Mouse (Mus musculus): ENCODE results near the gene Dock4.

Gene Dock4

GRCm38 (mm10) chr12:40691444-40691843, 245.7 kb downstream of the Dock4 start:
- in situ Hi-C loops (cut with MboI; ENCODE audit: low pct_unique_long_range_greater_than_20kb in 1 of 2, low sequenced_read_pairs in 2 of 2, unreplicated experiment in 1 of 2), result loop anchor here in 1 of 2 experiments (25.0 kb wide), 1 partner anchor 604 kb away; no protein-coding TSS in a partner anchor

DNA sequence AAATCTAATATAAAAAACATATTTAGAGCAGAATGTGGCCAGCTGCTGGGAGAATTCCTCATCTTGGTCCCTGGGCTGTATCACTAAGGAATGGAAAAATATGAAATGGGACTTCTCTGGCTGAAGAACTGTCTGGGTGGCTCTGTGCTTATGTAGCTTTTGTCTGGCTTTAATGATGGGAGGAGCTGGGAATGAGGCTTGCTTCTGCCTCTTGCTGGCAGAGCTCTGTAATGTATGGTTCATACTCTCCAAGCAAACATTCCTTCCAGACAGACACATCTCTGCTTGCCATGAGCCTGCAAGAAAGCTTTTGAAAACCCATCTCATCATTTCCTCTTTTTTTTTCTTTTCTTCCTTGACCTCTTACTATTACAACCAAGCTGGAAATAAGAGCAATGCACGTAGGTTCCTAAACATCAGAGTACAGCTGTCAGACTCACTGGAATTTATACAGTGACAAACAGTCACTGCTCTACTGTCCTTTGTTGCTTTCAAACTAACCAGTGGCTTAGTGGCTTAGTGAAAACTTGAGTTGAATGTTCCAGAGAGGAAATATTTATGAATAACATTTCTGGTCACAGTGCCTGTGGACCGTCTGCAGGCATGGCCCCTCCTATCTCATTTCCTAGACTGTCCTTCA, 248.4 kb downstream of the Dock4 start:
- in situ Hi-C loops (cut with MboI; ENCODE audit: low pct_unique_long_range_greater_than_20kb in 1 of 2, low sequenced_read_pairs in 2 of 2, unreplicated experiment in 1 of 2), result loop anchor here in 1 of 2 experiments (25.0 kb wide), 1 partner anchor 607 kb away; no protein-coding TSS in a partner anchor

DNA sequence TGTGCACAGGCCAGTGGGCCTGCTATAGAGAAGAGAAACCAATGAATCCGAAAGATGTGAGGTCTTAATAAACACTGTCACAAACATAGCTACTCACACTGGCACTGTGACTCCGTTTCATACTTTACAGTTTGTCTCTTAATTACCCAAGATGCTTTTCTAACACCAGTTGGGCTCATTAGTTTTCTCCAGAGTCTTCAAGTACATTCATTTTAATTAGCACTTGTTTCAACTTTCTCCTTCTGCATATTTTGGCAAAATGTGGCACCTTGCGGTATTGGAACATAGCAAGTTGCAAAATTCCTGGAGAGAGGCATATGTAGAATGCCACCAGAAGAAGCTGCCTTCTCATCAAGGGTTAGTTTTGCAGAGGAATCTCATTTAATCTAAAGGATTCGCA, 252.6 kb downstream of the Dock4 start:
- in situ Hi-C loops (cut with MboI; ENCODE audit: low pct_unique_long_range_greater_than_20kb in 1 of 2, low sequenced_read_pairs in 2 of 2, unreplicated experiment in 1 of 2), result loop anchor here in 1 of 2 experiments (25.0 kb wide), 1 partner anchor 611 kb away; no protein-coding TSS in a partner anchor

DNA sequence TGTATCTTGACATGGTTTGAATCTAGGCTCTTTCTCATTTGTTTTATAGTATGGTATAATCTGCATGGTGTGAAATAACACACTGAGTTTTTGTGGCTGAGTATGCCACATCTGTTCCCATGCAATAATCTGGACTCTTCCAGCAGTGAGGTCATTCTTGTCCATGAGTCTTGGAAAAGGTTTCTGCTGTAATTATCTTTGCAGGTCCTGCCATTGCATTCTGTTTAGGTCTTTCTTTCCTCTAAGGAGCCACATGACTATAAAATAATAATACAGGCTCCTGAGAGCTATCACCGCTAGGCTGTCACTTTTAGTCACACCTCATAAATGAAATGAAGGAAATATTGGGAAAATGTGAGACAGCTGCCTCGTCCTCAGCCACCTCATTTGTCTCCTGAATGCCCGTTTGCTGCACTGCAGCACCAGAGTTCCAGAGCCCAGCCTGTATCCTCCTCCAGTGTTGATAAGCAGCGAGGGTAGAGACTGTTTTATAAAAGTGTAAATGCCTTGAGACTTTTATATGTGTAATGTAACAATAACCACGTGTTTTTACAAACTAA, 256.6 kb downstream of the Dock4 start:
- in situ Hi-C loops (cut with MboI; ENCODE audit: low pct_unique_long_range_greater_than_20kb in 1 of 2, low sequenced_read_pairs in 2 of 2, unreplicated experiment in 1 of 2), result no loop called here

GRCm38 (mm10) chr12:40704296-40704695, 258.5 kb downstream of the Dock4 start:
- in situ Hi-C loops (cut with MboI; ENCODE audit: low pct_unique_long_range_greater_than_20kb in 1 of 2, low sequenced_read_pairs in 2 of 2, unreplicated experiment in 1 of 2), result no loop called here

- in situ Hi-C loops (cut with MboI; ENCODE audit: low pct_unique_long_range_greater_than_20kb in 1 of 2, low sequenced_read_pairs in 2 of 2, unreplicated experiment in 1 of 2), result no loop called here
Measured at GRCm38 (mm10) chr12:40707108-40707507, 261.4 kb downstream of the Dock4 start.

GRCm38 (mm10) chr12:40709094-40709493, 263.3 kb downstream of the Dock4 start:
- in situ Hi-C loops (cut with MboI; ENCODE audit: low pct_unique_long_range_greater_than_20kb in 1 of 2, low sequenced_read_pairs in 2 of 2, unreplicated experiment in 1 of 2), result no loop called here

DNA sequence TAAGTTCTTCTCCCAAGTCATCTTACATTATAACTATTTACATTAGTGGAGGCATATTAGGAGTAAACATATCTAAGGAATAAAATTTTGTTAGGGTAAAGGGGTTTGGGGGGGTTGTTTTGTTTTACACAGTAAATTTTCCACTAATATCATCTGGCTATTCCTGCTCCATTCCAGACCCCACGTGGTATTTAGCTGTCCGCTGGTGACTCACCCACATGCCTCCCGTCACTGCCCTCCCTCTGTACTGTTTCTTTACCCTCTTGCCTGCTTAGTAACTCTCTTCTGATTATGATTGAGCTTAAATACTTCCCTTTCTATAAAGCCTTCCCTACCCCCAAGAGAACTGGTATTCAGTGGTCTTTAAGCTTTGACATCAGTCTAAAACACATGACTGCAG, 266.5 kb downstream of the Dock4 start:
- in situ Hi-C loops (cut with MboI; ENCODE audit: low pct_unique_long_range_greater_than_20kb in 1 of 2, low sequenced_read_pairs in 2 of 2, unreplicated experiment in 1 of 2), result no loop called here

GRCm38 (mm10) chr12:40714288-40714687, 268.5 kb downstream of the Dock4 start:
- in situ Hi-C loops (cut with MboI; ENCODE audit: low pct_unique_long_range_greater_than_20kb in 1 of 2, low sequenced_read_pairs in 2 of 2, unreplicated experiment in 1 of 2), result no loop called here

- in situ Hi-C loops (cut with MboI; ENCODE audit: low pct_unique_long_range_greater_than_20kb in 1 of 2, low sequenced_read_pairs in 2 of 2, unreplicated experiment in 1 of 2), result no loop called here
Measured at GRCm38 (mm10) chr12:40715174-40715573, 269.4 kb downstream of the Dock4 start.

DNA sequence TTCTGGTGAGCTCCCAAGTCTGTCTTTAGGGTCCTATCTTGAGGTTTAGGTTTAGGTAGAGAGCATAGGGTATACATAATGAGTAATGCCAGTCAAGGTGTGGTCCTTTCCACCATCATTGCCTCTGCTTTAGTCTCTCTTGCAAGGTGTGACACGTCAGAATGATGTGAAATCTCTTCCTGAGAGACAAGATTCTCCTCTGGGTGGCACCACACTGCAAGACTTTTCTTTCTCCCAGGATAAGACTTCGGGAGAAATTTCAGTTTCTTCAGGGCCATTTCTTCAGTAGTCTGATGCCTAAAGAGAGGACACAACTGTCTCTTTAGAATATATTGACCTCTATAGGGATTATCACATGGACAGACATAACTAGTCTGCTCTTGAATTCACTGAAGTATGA, 282.6 kb downstream of the Dock4 start:
- in situ Hi-C loops (cut with MboI; ENCODE audit: low pct_unique_long_range_greater_than_20kb in 1 of 2, low sequenced_read_pairs in 2 of 2, unreplicated experiment in 1 of 2), result no loop called here

DNA sequence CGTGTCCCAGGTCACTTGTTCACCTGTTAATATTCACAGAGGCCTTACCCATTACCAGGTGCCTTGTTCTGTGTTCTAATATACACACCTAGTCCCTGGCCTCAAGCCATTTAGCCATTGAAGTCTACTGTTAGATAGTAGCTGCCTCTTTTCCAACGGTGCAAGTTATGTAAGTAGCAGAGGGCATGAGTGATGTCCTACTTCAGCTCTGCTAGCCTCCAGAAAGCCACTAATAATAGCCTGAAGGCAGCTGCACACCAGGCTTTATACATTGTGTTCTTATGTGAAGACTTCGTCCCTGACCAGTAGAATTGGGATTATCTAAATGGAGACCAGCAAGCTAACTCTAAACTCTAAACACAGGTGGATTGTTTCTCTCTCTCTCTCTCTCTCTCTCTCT, 285.0 kb downstream of the Dock4 start:
- in situ Hi-C loops (cut with MboI; ENCODE audit: low pct_unique_long_range_greater_than_20kb in 1 of 2, low sequenced_read_pairs in 2 of 2, unreplicated experiment in 1 of 2), result no loop called here

GRCm38 (mm10) chr12:40745501-40745900, 299.7 kb downstream of the Dock4 start:
- in situ Hi-C loops (cut with MboI; ENCODE audit: low pct_unique_long_range_greater_than_20kb in 1 of 2, low sequenced_read_pairs in 2 of 2, unreplicated experiment in 1 of 2), result no loop called here

DNA sequence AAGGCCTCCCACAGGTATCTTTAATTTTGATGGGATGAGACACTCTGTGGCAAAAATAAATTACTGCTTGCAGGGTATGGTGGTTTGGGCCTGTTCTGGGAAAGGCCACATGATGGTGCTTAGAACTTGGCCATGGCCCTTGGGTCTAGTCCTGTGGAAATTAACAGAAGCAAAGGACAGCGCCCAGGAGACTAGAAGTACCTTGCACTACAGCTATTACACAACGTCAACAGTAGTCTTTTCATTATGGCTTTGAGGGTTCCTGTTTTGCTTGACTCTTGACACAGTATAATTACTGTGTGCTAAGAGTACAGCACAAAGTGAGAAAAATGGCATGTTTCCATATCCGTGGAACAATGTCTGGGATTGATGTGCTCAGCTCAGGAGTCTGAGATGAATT, 300.3 kb downstream of the Dock4 start:
- in situ Hi-C loops (cut with MboI; ENCODE audit: low pct_unique_long_range_greater_than_20kb in 1 of 2, low sequenced_read_pairs in 2 of 2, unreplicated experiment in 1 of 2), result no loop called here

GRCm38 (mm10) chr12:40759281-40759680, 313.5 kb downstream of the Dock4 start:
- in situ Hi-C loops (cut with MboI; ENCODE audit: low pct_unique_long_range_greater_than_20kb in 1 of 2, low sequenced_read_pairs in 2 of 2, unreplicated experiment in 1 of 2), result no loop called here

DNA sequence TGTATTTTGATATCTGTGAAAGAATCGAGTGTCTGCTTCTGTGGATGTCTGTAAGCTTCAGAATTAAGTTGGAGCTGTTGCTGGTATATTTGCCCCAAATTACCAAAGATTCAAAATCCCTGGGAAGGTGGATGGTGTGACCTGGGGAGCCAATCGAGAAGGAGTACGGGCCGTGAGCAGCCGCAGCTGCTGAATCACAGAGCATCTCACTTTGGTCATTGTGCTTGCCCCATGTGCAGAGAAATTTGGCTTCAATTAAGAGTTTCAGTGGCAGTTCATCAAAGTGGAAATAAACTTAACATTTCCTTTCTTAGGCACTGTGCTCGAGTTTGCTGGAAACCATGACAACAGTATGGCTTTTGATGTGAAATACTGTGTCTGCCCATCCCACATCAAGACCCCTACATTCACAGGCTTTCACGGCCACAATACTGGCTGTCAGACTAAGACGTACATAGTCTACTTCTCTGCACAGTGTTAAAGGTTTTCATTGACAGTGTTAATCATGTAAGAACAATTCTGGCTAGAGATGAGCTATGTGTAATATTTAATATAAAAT, 321.6 kb downstream of the Dock4 start:
- in situ Hi-C loops (cut with MboI; ENCODE audit: low pct_unique_long_range_greater_than_20kb in 1 of 2, low sequenced_read_pairs in 2 of 2, unreplicated experiment in 1 of 2), result no loop called here

GRCm38 (mm10) chr12:40773091-40773490, 327.3 kb downstream of the Dock4 start:
- in situ Hi-C loops (cut with MboI; ENCODE audit: low pct_unique_long_range_greater_than_20kb in 1 of 2, low sequenced_read_pairs in 2 of 2, unreplicated experiment in 1 of 2), result no loop called here

GRCm38 (mm10) chr12:40781554-40781953, 335.8 kb downstream of the Dock4 start:
- in situ Hi-C loops (cut with MboI; ENCODE audit: low pct_unique_long_range_greater_than_20kb in 1 of 2, low sequenced_read_pairs in 2 of 2, unreplicated experiment in 1 of 2), result no loop called here

GRCm38 (mm10) chr12:40788621-40789111, 342.9 kb downstream of the Dock4 start:
- in situ Hi-C loops (cut with MboI; ENCODE audit: low pct_unique_long_range_greater_than_20kb in 1 of 2, low sequenced_read_pairs in 2 of 2, unreplicated experiment in 1 of 2), result no loop called here
